Mouse (Mus musculus) small intestine, adult 10 weeks (tissue): ENCODE measurements around the gene Serpinb3c. TPM values are rescaled to one million over a fixed set of nuclear protein-coding genes. Genes with fewer than 3 reads are reported as not detected.

ENCODE experiments used
- polyA plus RNA-seq: library from polyadenylated mRNA; stranded (reverse); fragments of 350-450 nt; fragmentation: Illumina TruSeq; extraction: RNeasy Lipid Tissue Mini Kit (QIAGEN cat#74804); gene quantifications from one replicate; pipeline ENCODE4 v1.2.3, GENCODE M21; 2014; ENCODE audit warnings: low replicate concordance

Gene Serpinb3c
- polyA plus RNA-seq: not detected

GRCm38 (mm10) chr1:107278261-107278660, at the start of gene Serpinb3c, which contains the start of gene Serpinb3b:
TSS of gene Serpinb3c (minus strand) at chr1:107278371.
TSS of gene Serpinb3b (minus strand) at chr1:107278361.

Other genes with a start within 250 kb of the Serpinb3c start
- not detected for gene Serpinb3a, start 226.1 kb downstream of the Serpinb3c start, polyA plus RNA-seq
- gene Serpinb3d, start 194.9 kb downstream of the Serpinb3c start, polyA plus RNA-seq: not detected
- not detected for gene Serpinb3b, start within 50 bp of the Serpinb3c start, polyA plus RNA-seq
- not detected for gene Serpinb11, start 82.8 kb upstream of the Serpinb3c start, polyA plus RNA-seq
- not detected for gene Serpinb7, start 121.3 kb upstream of the Serpinb3c start, polyA plus RNA-seq
- 2.4 TPM for gene Serpinb2, start 233.1 kb upstream of the Serpinb3c start, polyA plus RNA-seq